Mouse (Mus musculus) erythroblast, embryonic 14.5 days (primary cell): ENCODE measurements around the gene Amy1. TPM values are rescaled to one million over a fixed set of nuclear protein-coding genes. Genes with fewer than 3 reads are reported as not detected.
"Not testable (repeated sequence)": the region's sequence is repeated elsewhere in the genome, so short reads cannot be mapped to it uniquely, and the experiment has no call there.

ENCODE experiments used
- H3K27me3 ChIP-seq: 2 replicates; pipeline ENCODE4 v1.6.1; 2012; ENCODE audit warnings: inconsistent platforms; ENCODE audit not compliant: control insufficient read depth
- H3K36me3 ChIP-seq: 2 replicates; pipeline ENCODE4 v1.6.1; 2012; ENCODE audit warnings: mild to moderate bottlenecking, inconsistent platforms; ENCODE audit not compliant: control insufficient read depth
- H3K4me1 ChIP-seq: 2 replicates; pipeline ENCODE4 v1.6.1; 2012; ENCODE audit warnings: inconsistent platforms; ENCODE audit not compliant: control insufficient read depth
- H3K4me3 ChIP-seq: replicated peaks from 2 replicates; pipeline ENCODE3; 2012; ENCODE audit warnings: moderate library complexity, mild to moderate bottlenecking, inconsistent platforms
- H3K9me3 ChIP-seq: 2 replicates; pipeline ENCODE4 v1.6.1; 2012; ENCODE audit warnings: low read length, inconsistent platforms, mixed read lengths; ENCODE audit not compliant: control insufficient read depth
- GATA1 ChIP-seq: IDR thresholded peaks from 2 replicates; pipeline ENCODE4 v1.6.1; 2012; ENCODE audit warnings: low read length, inconsistent platforms, mixed read lengths
- TAL1 ChIP-seq: IDR thresholded peaks from 3 replicates; pipeline ENCODE4 v1.6.1; 2012; ENCODE audit warnings: low read length, inconsistent platforms, mixed read lengths
- polyA plus RNA-seq: library from polyadenylated mRNA; stranded (reverse); fragments of >175 nt; gene quantifications from 2 replicates; pipeline ENCODE4 v1.2.3, GENCODE M21; 2012

The Amy1 gene
- not detected in 2 replicates for polyA plus RNA-seq

GRCm38 (mm10) chr3:113606599-113606998 is at the start of gene Amy1:
Gene Amy1 (minus strand): TSS chr3:113606699.
- Histone ChIP-seq H3K36me3 (peaks cover 72% of the 10 kb centered on the region), H3K9me3 (no peaks in the 10 kb centered on the region), H3K27me3 (no peaks in the 10 kb centered on the region), H3K4me1 (no peaks in the 10 kb centered on the region), H3K4me3 (no peak within 1 kb of the TSS)
- TF ChIP-seq GATA1 (no peak), TAL1 (no peak)

GRCm38 (mm10) chr3:113654335-113654734 is 47.8 kb upstream of the Amy1 start:
- Histone ChIP-seq H3K36me3 (no peaks in the 10 kb centered on the region), H3K27me3 (no peaks in the 10 kb centered on the region), H3K4me3 (no peak overlapping the region), H3K4me1 (no peaks in the 10 kb centered on the region), H3K9me3 (no peaks in the 10 kb centered on the region)
- no peak for TF ChIP-seq TAL1
- TF ChIP-seq GATA1: no peak

GRCm38 (mm10) chr3:113651386-113651785 is 44.9 kb upstream of the Amy1 start:
- H3K4me3 ChIP-seq, H3K4me1 ChIP-seq, H3K27me3 ChIP-seq, H3K36me3 ChIP-seq, H3K9me3 ChIP-seq: not testable (repeated sequence)

- H3K36me3 ChIP-seq: no peaks in the 10 kb centered on the region
- H3K4me3 ChIP-seq: no peak overlapping the region
- no peaks in the 10 kb centered on the region for H3K4me1 ChIP-seq
- TF ChIP-seq TAL1 (no peak), GATA1 (no peak)
- H3K9me3 ChIP-seq: 0 out of 2 replicates have a peak, but pooled peaks cover 2% of the 10 kb centered on the region
- no peaks in the 10 kb centered on the region for H3K27me3 ChIP-seq
Observed at GRCm38 (mm10) chr3:113639545-113639944, 33.0 kb upstream of the Amy1 start.

GRCm38 (mm10) chr3:113634220-113634619 is 27.7 kb upstream of the Amy1 start:
- Histone ChIP-seq H3K9me3 (no peaks in the 10 kb centered on the region), H3K4me3 (no peak overlapping the region), H3K27me3 (no peaks in the 10 kb centered on the region), H3K4me1 (peaks cover 30% of the 10 kb centered on the region), H3K36me3 (no peaks in the 10 kb centered on the region)
- TF ChIP-seq GATA1 (no peak), TAL1 (no peak)

GRCm38 (mm10) chr3:113631611-113632010 is 25.1 kb upstream of the Amy1 start:
- Histone ChIP-seq H3K4me3 (peak overlapping the region; percentile 86), H3K4me1 (peaks cover 39% of the 10 kb centered on the region), H3K9me3 (no peaks in the 10 kb centered on the region), H3K27me3 (no peaks in the 10 kb centered on the region), H3K36me3 (peaks cover 20% of the 10 kb centered on the region)
- peak; percentile 79 for TF ChIP-seq TAL1
- TF ChIP-seq GATA1: peak; percentile 64; the same call in 1 of the 2 replicates

- Histone ChIP-seq H3K4me3 (peak overlapping the region; percentile 86), H3K9me3 (no peaks in the 10 kb centered on the region), H3K4me1 (peaks cover 42% of the 10 kb centered on the region), H3K27me3 (no peaks in the 10 kb centered on the region), H3K36me3 (peaks cover 30% of the 10 kb centered on the region)
- TF ChIP-seq GATA1 (peak; percentile 17; the same call in 1 of the 2 replicates), TAL1 (no peak)
Observed at GRCm38 (mm10) chr3:113630564-113630963, 24.1 kb upstream of the Amy1 start.

- peaks cover 42% of the 10 kb centered on the region for H3K4me1 ChIP-seq
- peak within 1 kb of the TSS; percentile 86 for H3K4me3 ChIP-seq
- H3K36me3 ChIP-seq: peaks cover 38% of the 10 kb centered on the region
- no peaks in the 10 kb centered on the region for H3K27me3 ChIP-seq
- no peaks in the 10 kb centered on the region for H3K9me3 ChIP-seq
- TF ChIP-seq GATA1: peak; percentile 57; the same call in 1 of the 2 replicates
- TF ChIP-seq TAL1: no peak
Observed at GRCm38 (mm10) chr3:113629606-113630359, 23.3 kb upstream of the Amy1 start, which contains the start of gene Rnpc3. Gene Rnpc3 (minus strand): TSS chr3:113630149.

- Histone ChIP-seq H3K4me1 (no peaks in the 10 kb centered on the region), H3K36me3 (peaks cover 4% of the 10 kb centered on the region), H3K27me3 (no peaks in the 10 kb centered on the region), H3K9me3 (no peaks in the 10 kb centered on the region), H3K4me3 (no peak overlapping the region)
- no peak for TF ChIP-seq GATA1
- TF ChIP-seq TAL1: no peak
Observed at GRCm38 (mm10) chr3:113590844-113591243, 15.7 kb downstream of the Amy1 start.

GRCm38 (mm10) chr3:113574578-113574977 is 31.9 kb downstream of the Amy1 start:
- H3K4me1 ChIP-seq: no peaks in the 10 kb centered on the region
- no peaks in the 10 kb centered on the region for H3K9me3 ChIP-seq
- no peak for TF ChIP-seq TAL1
- TF ChIP-seq GATA1: no peak
- H3K27me3 ChIP-seq: no peaks in the 10 kb centered on the region
- H3K4me3 ChIP-seq: no peak overlapping the region
- H3K36me3 ChIP-seq: no peaks in the 10 kb centered on the region
